Mouse (Mus musculus): ENCODE results near the gene Atrnl1.

- no peak for TF ChIP-seq CTCF (IDR thresholded peaks at IDR 0.05; ENCODE audit: extremely low read depth, insufficient read depth, insufficient read length, insufficient replicate concordance)
- no peak for TF ChIP-seq POLR2A (IDR thresholded peaks at IDR 0.05; ENCODE audit: low read depth, low read length)
Observed at GRCm38 (mm10) chr19:57838546-57838945, 227.7 kb downstream of the Atrnl1 start.
